Mouse (Mus musculus): ENCODE data around the gene Ccnt1.

- TF ChIP-seq CEBPB (IDR thresholded peaks at IDR 0.05; ENCODE audit: low read depth) (peak; percentile 98), CTCF (IDR thresholded peaks at IDR 0.05; ENCODE audit: control insufficient read depth, insufficient read depth, insufficient read length) (no peak)
Observed at GRCm38 (mm10) chr15:98541064-98541463, 29.7 kb downstream of the Ccnt1 start.
